Comparison of ENCODE assay signal across 8 mouse cellular contexts in genomic region chr9:15280491-15280879, GRCm38 (mm10). TPM values are rescaled to one million over a fixed set of nuclear protein-coding genes. Genes with fewer than 3 reads are reported as not detected.
A peak's percentile ranks its signal among the peaks of the same experiment; 100 is the strongest.
DNase-seq lines count a peak whose midpoint lies in the region; ATAC-seq lines count a peak whose summit lies in the region.

No protein-coding gene starts in this region.

- peak overlapping the region; percentile 96 for H3K4me3 ChIP-seq in kidney, embryonic 14.5 days (ENCODE audit: low read length)
- H3K4me3 ChIP-seq in hindbrain, embryonic 15.5 days, result peak overlapping the region; percentile 87
- peak overlapping the region; percentile 98 for H3K4me3 ChIP-seq in midbrain, embryonic 13.5 days (replicated peaks)

- no peaks in the 10 kb centered on the region for H3K27me3 ChIP-seq in kidney, embryonic 14.5 days (ENCODE audit: control insufficient read depth, insufficient read depth, low read length)
- no peaks in the 10 kb centered on the region for H3K27me3 ChIP-seq in hindbrain, embryonic 15.5 days
- no peaks in the 10 kb centered on the region for H3K27me3 ChIP-seq in midbrain, embryonic 13.5 days

- 0 out of 2 replicates have a peak overlapping the region, but pooled peaks have one; percentile 15 for H3K27ac ChIP-seq in kidney, embryonic 14.5 days (ENCODE audit: low read depth, low read length)
- H3K27ac ChIP-seq in hindbrain, embryonic 15.5 days (replicated peaks), result peak overlapping the region; percentile 7; the same call in 1 of the 2 replicates
- peak overlapping the region; percentile 15; the same call in 1 of the 2 replicates for H3K27ac ChIP-seq in midbrain, embryonic 13.5 days

- peak overlapping the region; percentile 57 for H3K4me2 ChIP-seq in kidney, embryonic 14.5 days (replicated peaks; ENCODE audit: low read depth, low read length)
- peak overlapping the region; percentile 73 for H3K4me2 ChIP-seq in hindbrain, embryonic 15.5 days
- peak overlapping the region; percentile 87 for H3K4me2 ChIP-seq in midbrain, embryonic 13.5 days (replicated peaks)

- peak; percentile 25; the same call in 1 of the 2 replicates for ATAC-seq in kidney, embryonic 14.5 days (ENCODE audit: low FRiP score, low TSS enrichment)
- ATAC-seq in hindbrain, embryonic 15.5 days (ENCODE audit: low FRiP score, low read depth), result no peak
- peak; percentile 9 for ATAC-seq in midbrain, embryonic 13.5 days

- no peaks in the 10 kb centered on the region for H3K9me3 ChIP-seq in kidney, embryonic 14.5 days (ENCODE audit: control insufficient read depth, low read length)
- H3K9me3 ChIP-seq in hindbrain, embryonic 15.5 days, result no peaks in the 10 kb centered on the region
- no peaks in the 10 kb centered on the region for H3K9me3 ChIP-seq in midbrain, embryonic 13.5 days

- peak overlapping the region; percentile 97 for H3K9ac ChIP-seq in kidney, embryonic 14.5 days (ENCODE audit: low read depth, low read length)
- H3K9ac ChIP-seq in hindbrain, embryonic 15.5 days, result peak overlapping the region; percentile 100
- H3K9ac ChIP-seq in midbrain, embryonic 13.5 days (replicated peaks), result peak overlapping the region; percentile 78

- no peak for DNase-seq in kidney, adult 18-20 months
- peak; percentile 25 for DNase-seq in c-Kit-negative CD71-positive TER-119-positive erythroid progenitor cells, embryonic 14.5 days (ENCODE audit: low read depth, low spot score)
- DNase-seq in urinary bladder, adult 2 months (ENCODE audit: low spot score), result no peak
- DNase-seq in right cerebral cortex, postnatal 10 days (ENCODE audit: low spot score in 2 of 2), result no peak
- DNase-seq in kidney, adult 9 months, result no peak

- H3K36me3 ChIP-seq in kidney, embryonic 14.5 days (ENCODE audit: control insufficient read depth, insufficient read depth, low read length), result peaks cover 9% of the 10 kb centered on the region
- H3K36me3 ChIP-seq in hindbrain, embryonic 15.5 days, result peaks cover 19% of the 10 kb centered on the region
- peaks cover 15% of the 10 kb centered on the region for H3K36me3 ChIP-seq in midbrain, embryonic 13.5 days

- 0 out of 2 replicates have a peak, but pooled peaks cover 10% of the 10 kb centered on the region for H3K4me1 ChIP-seq in kidney, embryonic 14.5 days (ENCODE audit: control insufficient read depth, insufficient read depth, low read length)
- peaks cover 30% of the 10 kb centered on the region for H3K4me1 ChIP-seq in hindbrain, embryonic 15.5 days (replicated peaks)
- H3K4me1 ChIP-seq in midbrain, embryonic 13.5 days (replicated peaks), result peaks cover 28% of the 10 kb centered on the region

- 48% methylated on average over 5 of the region's 5 CpGs for WGBS in kidney, embryonic 14.5 days
- WGBS in hindbrain, embryonic 15.5 days, result 46% methylated on average over 5 of the region's 5 CpGs
- 42% methylated on average over 5 of the region's 5 CpGs for WGBS in midbrain, embryonic 13.5 days

RNA-seq across cellular contexts. Expression of gene Med17, which starts 0.8 kb away (rescaled TPM):
- polyA plus RNA-seq in kidney, embryonic 14.5 days (2014; fragmentation: Nextera tagmentation; extraction: Ambion mirVana), result 32.4 and 40.2 TPM in 2 replicates
- polyA plus RNA-seq in hindbrain, embryonic 15.5 days (2015; fragmentation: Nextera tagmentation; extraction: Ambion mirVana), result 32.0 and 34.0 TPM in 2 replicates
- 34.8 and 38.5 TPM in 2 replicates for polyA plus RNA-seq in midbrain, embryonic 13.5 days (2015; fragmentation: Nextera tagmentation; extraction: Ambion mirVana)
- polyA plus RNA-seq in urinary bladder, adult 2 months (2012; rRNA removed), result 35.6 and 42.1 TPM in 2 replicates

RNA-seq across cellular contexts. Expression of gene Taf1d, which starts 25.5 kb away (rescaled TPM):
- polyA plus RNA-seq in kidney, embryonic 14.5 days (2014; fragmentation: Nextera tagmentation; extraction: Ambion mirVana), result 101 and 121 TPM in 2 replicates
- 43.9 and 48.5 TPM in 2 replicates for polyA plus RNA-seq in hindbrain, embryonic 15.5 days (2015; fragmentation: Nextera tagmentation; extraction: Ambion mirVana)
- polyA plus RNA-seq in midbrain, embryonic 13.5 days (2015; fragmentation: Nextera tagmentation; extraction: Ambion mirVana), result 55.7 and 57.7 TPM in 2 replicates
- polyA plus RNA-seq in urinary bladder, adult 2 months (2012; rRNA removed), result 55.9 and 65.1 TPM in 2 replicates

RNA-seq across cellular contexts. Expression of gene 4931406C07Rik, which starts 25.8 kb away (rescaled TPM):
- 10.4 and 13.8 TPM in 2 replicates for polyA plus RNA-seq in kidney, embryonic 14.5 days (2014; fragmentation: Nextera tagmentation; extraction: Ambion mirVana)
- polyA plus RNA-seq in hindbrain, embryonic 15.5 days (2015; fragmentation: Nextera tagmentation; extraction: Ambion mirVana), result 14.5 and 15.7 TPM in 2 replicates
- 12.7 and 13.4 TPM in 2 replicates for polyA plus RNA-seq in midbrain, embryonic 13.5 days (2015; fragmentation: Nextera tagmentation; extraction: Ambion mirVana)
- 50.2 and 50.7 TPM in 2 replicates for polyA plus RNA-seq in urinary bladder, adult 2 months (2012; rRNA removed)

RNA-seq across cellular contexts. Expression of gene Vstm5, which starts 41.6 kb away (rescaled TPM):
- polyA plus RNA-seq in kidney, embryonic 14.5 days (2014; fragmentation: Nextera tagmentation; extraction: Ambion mirVana), result 5.6 and 8.0 TPM in 2 replicates
- 27.5 and 28.4 TPM in 2 replicates for polyA plus RNA-seq in hindbrain, embryonic 15.5 days (2015; fragmentation: Nextera tagmentation; extraction: Ambion mirVana)
- polyA plus RNA-seq in midbrain, embryonic 13.5 days (2015; fragmentation: Nextera tagmentation; extraction: Ambion mirVana), result 9.9 and 11.2 TPM in 2 replicates
- 3.5 and 4.9 TPM in 2 replicates for polyA plus RNA-seq in urinary bladder, adult 2 months (2012; rRNA removed)
